Mouse (Mus musculus) adrenal gland, postnatal 10 days (tissue): Measurements from ENCODE around the gene Lair1. TPM values are rescaled to one million over a fixed set of nuclear protein-coding genes. Genes with fewer than 3 reads are reported as not detected.
"Not testable (repeated sequence)": the region's sequence is repeated elsewhere in the genome, so short reads cannot be mapped to it uniquely, and the experiment has no call there.

ENCODE experiments used
- DNase-seq: peaks from one replicate; pipeline ENCODE4 v3.0.0; 2021; ENCODE audit warnings: mixed read lengths
- long read RNA-seq, 2 experiments: library from polyadenylated mRNA; stranded (forward); transcript quantifications; one replicate each; pipeline ENCODE4 v2.0.0; 2021
- total RNA-seq, 2 experiments: library from RNA; stranded (reverse); gene quantifications; 2 replicates each; pipeline ENCODE4 v1.2.3; 2021

Gene Lair1
- total RNA-seq: 1 to 10 TPM; 1.4 to 2.5 TPM
- long read RNA-seq, experiment 1, full-length matches to known transcripts: 1 of 1 reads
- long read RNA-seq, experiment 1, partial matches to known transcripts: 0 of 1 reads
- long read RNA-seq, experiment 1, other reads (novel, unspliced or antisense): 0 of 1 reads
- long read RNA-seq, experiment 2: 0 reads

DNA sequence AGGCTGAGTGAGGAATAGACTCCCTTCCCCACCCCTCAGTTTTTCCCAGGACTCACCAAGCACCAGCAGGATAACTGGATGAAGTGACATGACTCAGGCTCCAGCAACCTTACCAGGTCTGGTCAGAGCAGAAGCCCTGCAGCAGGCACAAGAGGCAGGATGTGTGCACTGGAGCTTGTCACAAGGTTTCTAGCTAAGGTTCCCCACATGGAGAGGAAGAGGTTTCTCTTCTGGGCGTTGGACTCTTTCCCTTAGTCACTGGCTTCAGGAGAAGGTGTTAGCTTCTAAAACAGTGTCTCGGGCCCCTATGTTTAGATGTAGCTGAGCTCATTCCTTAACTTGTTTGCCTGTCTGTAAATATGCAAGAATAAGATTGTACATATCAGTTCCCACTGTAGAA is at the start of gene Lair1:
Lair1 (minus strand) TSS at position 192 of the 400 bp plus-strand sequence.
- no peak for DNase-seq

GRCm38 (mm10) chr7:4111766-4112165 is 48.8 kb upstream of the Lair1 start:
- DNase-seq: no peak

DNA sequence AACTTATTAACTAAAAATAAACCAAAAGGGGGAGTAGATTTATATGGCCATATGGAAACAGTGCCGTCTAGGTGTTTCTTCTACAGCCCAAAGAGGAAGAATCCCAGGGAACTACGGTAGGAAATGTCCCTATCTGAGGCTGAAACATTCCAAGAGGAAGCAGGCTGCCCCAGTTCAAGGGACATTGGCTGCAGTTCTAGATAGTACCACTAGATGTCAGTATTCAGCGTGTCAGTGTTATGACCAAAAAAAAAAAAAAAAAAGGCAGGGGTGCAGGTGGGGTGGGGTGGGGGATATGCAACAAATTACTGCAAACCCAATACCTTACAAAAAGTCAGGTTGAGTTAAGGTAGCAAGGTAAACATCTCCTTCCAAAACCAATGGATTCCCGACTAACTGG is 40.4 kb upstream of the Lair1 start:
- peak; percentile 23 for DNase-seq

- DNase-seq: no peak
These were observed 38.1 kb upstream of the Lair1 start for GRCm38 (mm10) chr7:4101144-4101543.

GRCm38 (mm10) chr7:4098832-4099231 is 35.8 kb upstream of the Lair1 start:
- DNase-seq: no peak

DNA sequence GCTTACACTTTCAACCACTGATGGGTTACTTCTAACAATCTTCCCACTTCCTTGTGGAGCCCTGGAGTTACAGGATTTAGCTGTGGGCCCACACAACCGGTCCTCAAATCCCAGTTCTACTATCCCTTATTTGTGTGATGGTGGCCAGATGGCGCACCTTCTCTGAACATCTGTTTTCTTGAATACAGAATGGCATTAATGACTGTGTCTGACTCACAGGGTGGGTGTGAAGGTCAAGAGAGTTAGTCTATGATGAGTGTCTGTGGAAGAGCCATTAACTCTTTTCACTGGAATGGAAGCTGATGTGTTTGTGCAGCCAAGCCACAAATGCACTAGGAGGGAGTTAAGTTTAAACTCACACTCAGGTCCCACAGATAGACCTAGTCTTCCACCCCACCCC is 35.3 kb upstream of the Lair1 start:
- no peak for DNase-seq

DNA sequence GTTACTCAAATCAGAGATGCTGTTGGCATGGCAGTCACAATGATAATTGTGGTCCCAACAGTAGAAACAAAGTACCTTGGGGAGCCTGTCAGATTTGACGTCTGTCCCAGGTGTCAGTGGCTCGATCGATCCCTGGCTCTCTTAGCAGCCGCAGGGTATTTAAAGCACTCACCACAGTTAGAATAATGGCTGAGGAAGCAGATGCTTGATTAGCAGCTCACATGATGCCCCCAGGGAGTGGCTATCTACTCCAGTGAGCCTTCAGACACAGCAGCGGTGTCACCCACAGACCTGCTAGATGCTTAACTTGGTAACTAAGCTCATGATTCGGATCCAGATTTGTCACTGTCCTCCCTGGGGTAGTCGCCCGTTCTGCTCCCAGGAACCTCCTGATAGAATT is 28.2 kb upstream of the Lair1 start:
- no peak for DNase-seq

DNA sequence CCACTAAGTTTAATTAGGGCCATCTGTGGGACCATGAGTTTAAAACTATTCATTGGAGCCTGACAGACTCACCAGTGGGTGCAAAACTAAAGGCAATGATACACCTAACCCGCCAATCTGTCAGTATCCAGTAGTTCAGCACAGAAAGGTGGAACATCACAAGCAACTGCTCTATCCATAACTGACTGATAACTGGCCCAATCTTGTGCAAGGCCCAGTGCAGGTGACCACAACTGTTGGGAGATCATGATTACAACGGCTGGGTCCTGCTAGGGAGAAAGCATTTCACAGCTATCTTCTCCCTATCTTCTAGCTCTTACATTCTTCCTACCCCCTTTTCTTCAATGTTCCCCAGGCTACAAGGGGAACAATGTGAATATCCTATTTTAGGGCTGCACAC is 25.7 kb upstream of the Lair1 start:
- no peak for DNase-seq

GRCm38 (mm10) chr7:4087896-4088480 is 25.0 kb upstream of the Lair1 start:
- no peak for DNase-seq

GRCm38 (mm10) chr7:4087238-4087895 is 24.4 kb upstream of the Lair1 start:
- no peak for DNase-seq

DNA sequence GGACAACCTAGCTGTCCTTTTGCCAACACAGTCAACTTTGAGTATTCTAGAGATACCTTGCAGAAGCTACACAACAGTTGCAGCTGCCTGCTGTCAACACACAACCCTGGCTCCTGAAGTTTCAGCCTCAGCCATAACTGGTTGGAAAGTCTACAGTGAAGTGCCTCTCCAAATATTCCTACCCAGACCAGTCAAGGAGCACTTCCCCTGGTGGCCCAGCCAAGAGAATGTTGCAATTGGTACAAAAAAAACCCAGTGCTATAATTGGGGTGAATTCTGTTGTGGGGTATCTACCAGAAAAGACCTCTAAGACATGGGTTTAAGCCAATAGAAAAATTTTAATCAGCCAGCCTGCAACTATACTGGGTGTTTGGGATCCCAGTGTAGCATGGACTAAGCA is 22.6 kb upstream of the Lair1 start:
- no peak for DNase-seq

- no peak for DNase-seq
These were observed 21.2 kb upstream of the Lair1 start for GRCm38 (mm10) chr7:4084161-4084560.

DNA sequence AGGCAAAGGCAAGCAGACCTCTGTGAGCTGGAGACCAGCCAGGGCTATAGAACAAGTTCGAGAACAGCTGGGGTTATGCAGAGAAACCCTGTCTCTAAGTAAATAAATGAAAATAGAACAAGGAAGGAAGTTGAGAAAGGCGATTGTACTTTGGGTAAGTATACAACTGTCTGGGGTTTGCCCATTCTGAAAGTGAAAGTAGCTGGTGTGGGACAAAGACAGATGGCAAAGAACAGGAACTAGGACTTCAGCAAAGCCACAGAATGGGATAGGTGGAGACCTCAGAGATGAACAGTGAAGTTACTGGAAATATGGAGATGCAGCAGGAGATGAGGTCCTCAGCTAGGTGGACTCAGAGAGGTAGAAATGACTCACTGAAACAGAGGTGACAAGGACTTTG is 19.8 kb upstream of the Lair1 start:
- peak; percentile 29 for DNase-seq

DNA sequence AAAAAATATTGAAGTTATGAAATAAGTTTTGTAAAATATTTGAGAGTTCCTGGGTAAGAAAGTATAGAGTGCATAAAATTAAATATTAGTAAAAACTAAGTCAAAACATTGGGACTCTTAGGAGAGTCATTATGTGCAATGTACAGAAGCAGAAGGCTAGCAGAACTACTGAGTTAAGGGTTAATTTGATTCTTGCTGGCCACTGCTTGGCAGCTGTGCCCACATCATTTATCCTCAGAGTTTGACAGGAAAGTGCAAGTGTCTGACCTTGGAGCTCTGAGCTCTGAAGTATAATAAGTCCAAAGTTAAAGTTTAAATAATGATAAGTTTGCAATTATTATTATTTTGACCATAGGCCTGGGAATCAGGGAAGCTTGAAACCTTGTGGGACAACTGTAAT is 18.7 kb upstream of the Lair1 start:
- peak; percentile 12 for DNase-seq

GRCm38 (mm10) chr7:4080552-4080951 is 17.5 kb upstream of the Lair1 start:
- DNase-seq: no peak

DNA sequence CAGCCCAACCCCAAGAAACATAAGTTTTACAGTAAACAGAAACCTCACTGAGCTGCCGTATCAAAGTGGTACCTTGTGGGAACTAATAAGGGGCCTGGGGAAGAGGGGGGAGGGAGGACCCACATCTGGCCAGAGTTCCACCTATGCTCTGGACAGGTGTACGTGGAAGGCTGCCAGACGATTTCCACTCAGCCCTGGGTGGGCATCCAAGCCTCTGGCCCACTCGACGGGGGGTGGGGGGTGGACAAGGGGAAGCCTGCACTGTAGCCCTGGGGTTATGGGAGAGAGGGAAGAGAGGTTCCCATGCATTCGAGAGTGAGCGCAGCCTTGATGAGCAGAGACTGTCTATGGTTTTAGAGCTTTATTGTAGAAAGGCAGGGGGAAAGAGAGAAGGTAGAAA is 16.5 kb upstream of the Lair1 start:
- DNase-seq: no peak

GRCm38 (mm10) chr7:4073144-4073543 is 10.1 kb upstream of the Lair1 start:
- no peak for DNase-seq

DNA sequence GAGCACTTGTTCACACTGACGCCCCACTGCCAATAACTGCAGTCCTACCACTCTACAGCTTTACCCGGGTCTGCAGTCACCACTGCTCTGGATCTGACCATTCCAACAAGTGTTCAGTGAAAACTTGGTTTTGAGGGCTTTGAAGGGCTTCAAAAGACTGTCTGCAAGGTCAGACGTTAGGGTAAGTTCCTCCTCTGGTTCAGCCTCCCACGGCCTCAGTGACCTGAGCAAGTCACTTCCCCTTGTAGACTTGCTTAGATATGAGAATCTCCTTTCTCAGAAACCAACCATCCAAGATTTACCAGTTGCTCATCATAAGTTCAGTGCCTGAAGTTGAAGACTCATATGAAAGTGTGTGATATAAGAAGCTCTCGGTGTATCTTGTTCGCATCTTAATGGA is 8.1 kb upstream of the Lair1 start:
- no peak for DNase-seq

GRCm38 (mm10) chr7:4063714-4064425 is 866 bp upstream of the Lair1 start:
- DNase-seq: no peak

DNA sequence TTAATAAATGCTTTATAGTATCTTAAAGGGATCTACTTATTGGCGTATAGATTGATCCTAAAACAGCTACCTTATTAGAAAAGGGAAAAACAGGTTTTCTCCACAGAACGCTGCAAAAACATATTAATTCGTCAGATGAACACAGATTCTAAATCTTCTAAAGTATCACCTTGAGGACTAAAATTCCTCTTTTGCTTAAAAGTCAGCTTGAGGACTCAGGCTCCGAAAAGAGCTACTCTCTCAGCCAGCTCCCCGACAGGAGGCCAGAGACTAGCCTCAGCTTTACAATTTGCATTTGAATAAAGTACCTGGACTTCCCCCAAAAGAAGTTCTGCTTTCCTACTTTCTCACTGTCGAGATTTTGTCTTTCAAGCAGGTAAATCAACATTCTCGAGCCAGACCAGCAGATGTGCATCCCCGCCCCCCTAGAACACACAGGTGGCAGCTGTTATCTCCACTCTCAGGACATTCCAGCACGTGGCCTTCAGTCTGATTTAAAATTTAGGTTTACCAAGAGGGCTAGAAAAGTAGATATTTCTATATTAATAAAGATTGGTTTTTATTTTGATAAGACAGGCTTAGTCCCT is 2.3 kb downstream of the Lair1 start:
- not testable (repeated sequence) for DNase-seq

- DNase-seq: peak; percentile 8
These were observed 36.1 kb downstream of the Lair1 start for GRCm38 (mm10) chr7:4026794-4027421.

DNA sequence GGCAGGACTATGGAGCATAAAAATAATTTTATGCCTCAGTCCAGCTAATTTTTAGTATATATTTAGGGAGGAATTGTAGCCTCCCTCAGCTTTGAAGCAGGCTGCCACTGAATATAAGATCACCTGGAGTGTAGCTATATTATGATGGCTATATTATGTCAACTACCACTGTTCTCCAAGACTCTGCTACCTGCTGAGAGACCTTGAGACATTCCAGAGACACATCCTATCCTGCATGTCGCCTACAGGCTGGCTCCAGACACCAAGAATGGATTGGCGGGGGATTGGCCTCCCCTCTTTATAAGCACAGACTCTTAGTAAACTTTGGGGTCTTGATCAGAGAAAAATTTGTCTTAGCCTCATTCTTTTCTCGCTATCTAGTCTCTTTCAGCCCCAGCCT is 58.4 kb downstream of the Lair1 start:
- not testable (repeated sequence) for DNase-seq
